Mouse (Mus musculus) megakaryocyte, embryonic 14.5 days (primary cell): ENCODE measurements around the gene Nthl1. TPM values are rescaled to one million over a fixed set of nuclear protein-coding genes. Genes with fewer than 3 reads are reported as not detected.

Experiments used
- H3K27me3 ChIP-seq: replicated peaks from 2 replicates; pipeline ENCODE3; 2012; ENCODE audit warnings: inconsistent platforms
- H3K36me3 ChIP-seq: replicated peaks from 2 replicates; pipeline ENCODE3; 2012; ENCODE audit warnings: low read length, inconsistent platforms, mixed read lengths
- H3K4me1 ChIP-seq: 2 replicates; pipeline ENCODE4 v1.6.1; 2012; ENCODE audit warnings: inconsistent platforms
- H3K4me3 ChIP-seq: replicated peaks from 2 replicates; pipeline ENCODE3; 2012; ENCODE audit warnings: moderate library complexity, mild to moderate bottlenecking, inconsistent platforms
- H3K9me3 ChIP-seq: 2 replicates; pipeline ENCODE4 v1.6.1; 2012; ENCODE audit warnings: inconsistent platforms
- FLI1 ChIP-seq: IDR thresholded peaks from 2 replicates; pipeline ENCODE4 v1.6.1; 2012; ENCODE audit warnings: low read length, inconsistent platforms, mixed read lengths
- GATA1 ChIP-seq: IDR thresholded peaks from 3 replicates; pipeline ENCODE4 v1.6.1; 2012; ENCODE audit warnings: mixed read lengths, low read length, inconsistent platforms, borderline replicate concordance
- polyA plus RNA-seq: library from polyadenylated mRNA; stranded (reverse); fragments of >175 nt; gene quantifications from 2 replicates; pipeline ENCODE4 v1.2.3, GENCODE M21; 2012; ENCODE audit warnings: low replicate concordance; ENCODE audit not compliant: insufficient read depth

Gene Nthl1
- polyA plus RNA-seq, 1 experiment: 8.2 TPM

GRCm38 (mm10) chr17:24686514-24686913 is 54.0 kb downstream of the Nthl1 start:
- peaks cover 52% of the 10 kb centered on the region for H3K27me3 ChIP-seq
- peak overlapping the region; percentile 81 for H3K4me3 ChIP-seq
- H3K36me3 ChIP-seq: peaks cover 10% of the 10 kb centered on the region

GRCm38 (mm10) chr17:24687146-24687595 is 54.7 kb downstream of the Nthl1 start:
- peaks cover 52% of the 10 kb centered on the region for H3K27me3 ChIP-seq
- peaks cover 41% of the 10 kb centered on the region for H3K4me1 ChIP-seq
- H3K36me3 ChIP-seq: peaks cover 5% of the 10 kb centered on the region
- H3K4me3 ChIP-seq: peak overlapping the region; percentile 90
- no peaks in the 10 kb centered on the region for H3K9me3 ChIP-seq
- no peak for TF ChIP-seq GATA1
- TF ChIP-seq FLI1: no peak

More at GRCm38 (mm10) chr17:24686514-24686913, 54.0 kb downstream of the Nthl1 start:
- Histone ChIP-seq H3K4me1 (peaks cover 38% of the 10 kb centered on the region), H3K9me3 (no peaks in the 10 kb centered on the region)
- TF ChIP-seq FLI1: no peak
- TF ChIP-seq GATA1: no peak

GRCm38 (mm10) chr17:24687599-24687998 is 55.1 kb downstream of the Nthl1 start:
- Histone ChIP-seq H3K36me3 (peaks cover 6% of the 10 kb centered on the region), H3K4me1 (peaks cover 46% of the 10 kb centered on the region), H3K4me3 (peak overlapping the region; percentile 90), H3K9me3 (no peaks in the 10 kb centered on the region), H3K27me3 (peaks cover 52% of the 10 kb centered on the region)
- TF ChIP-seq FLI1 (no peak), GATA1 (no peak)

Other genes starting within 250 kb of the Nthl1 start
- gene Rnps1, start 218.1 kb upstream of the Nthl1 start, polyA plus RNA-seq: 183 and 234 TPM in 2 replicates
- 11.7 and 67.7 TPM in 2 replicates for gene Eci1, start 206.0 kb upstream of the Nthl1 start, polyA plus RNA-seq
- gene Dnase1l2, start 189.6 kb upstream of the Nthl1 start, polyA plus RNA-seq: not detected in 2 replicates
- 9.7 and 18.7 TPM in 2 replicates for gene E4f1, start 162.4 kb upstream of the Nthl1 start, polyA plus RNA-seq
- gene Pgp, start 162.3 kb upstream of the Nthl1 start, polyA plus RNA-seq: 48.8 and 102 TPM in 2 replicates
- gene Bricd5, start 158.8 kb upstream of the Nthl1 start, polyA plus RNA-seq: not detected in 2 replicates
- gene Mlst8, start 153.6 kb upstream of the Nthl1 start, polyA plus RNA-seq: 2.3 and 3.7 TPM in 2 replicates
- gene Caskin1, start 144.1 kb upstream of the Nthl1 start, polyA plus RNA-seq: not detected in 2 replicates
- gene Traf7, start 104.7 kb upstream of the Nthl1 start, polyA plus RNA-seq: 122 and 123 TPM in 2 replicates
- gene Rab26, start 98.5 kb upstream of the Nthl1 start, polyA plus RNA-seq: not detected in 2 replicates
- gene Pkd1, start 82.8 kb upstream of the Nthl1 start, polyA plus RNA-seq: 3.5 and 5.6 TPM in 2 replicates
- 26.7 and 30.6 TPM in 2 replicates for gene Tsc2, start 50 bp upstream of the Nthl1 start, polyA plus RNA-seq
- gene Slc9a3r2, start 17.6 kb downstream of the Nthl1 start, polyA plus RNA-seq: 0.85 TPM in 1 of 2 replicates, not detected in the other
- gene Npw, start 25.8 kb downstream of the Nthl1 start, polyA plus RNA-seq: 1.1 TPM in 1 of 2 replicates, not detected in the other
- 45.3 and 55.8 TPM in 2 replicates for gene Zfp598, start 37.0 kb downstream of the Nthl1 start, polyA plus RNA-seq
- gene Syngr3, start 57.3 kb downstream of the Nthl1 start, polyA plus RNA-seq: 0.04 TPM in 1 of 2 replicates, not detected in the other
- gene Gfer, start 63.5 kb downstream of the Nthl1 start, polyA plus RNA-seq: 47.3 and 53.9 TPM in 2 replicates
- 1.5 and 2.1 TPM in 2 replicates for gene Noxo1, start 63.6 kb downstream of the Nthl1 start, polyA plus RNA-seq
- 16.6 and 17.1 TPM in 2 replicates for gene Tbl3, start 75.0 kb downstream of the Nthl1 start, polyA plus RNA-seq
- 0.74 TPM in 1 of 2 replicates, not detected in the other for gene Rnf151, start 85.4 kb downstream of the Nthl1 start, polyA plus RNA-seq
- gene Rps2, start 85.4 kb downstream of the Nthl1 start, polyA plus RNA-seq: 653 and 1,069 TPM in 2 replicates
- 519 and 729 TPM in 2 replicates for gene Ndufb10, start 91.8 kb downstream of the Nthl1 start, polyA plus RNA-seq
- gene Rpl3l, start 95.1 kb downstream of the Nthl1 start, polyA plus RNA-seq: 0.35 TPM in 1 of 2 replicates, not detected in the other
- gene Msrb1, start 104.0 kb downstream of the Nthl1 start, polyA plus RNA-seq: 19.0 and 40.5 TPM in 2 replicates
- gene Hs3st6, start 120.3 kb downstream of the Nthl1 start, polyA plus RNA-seq: not detected in 2 replicates
- not detected in 2 replicates for gene Meiob, start 171.6 kb downstream of the Nthl1 start, polyA plus RNA-seq
- 7.5 and 29.1 TPM in 2 replicates for gene Hagh, start 207.5 kb downstream of the Nthl1 start, polyA plus RNA-seq
- gene Fahd1, start 217.7 kb downstream of the Nthl1 start, polyA plus RNA-seq: 2.0 and 2.8 TPM in 2 replicates
- 0.25 TPM in 1 of 2 replicates, not detected in the other for gene Igfals, start 233.3 kb downstream of the Nthl1 start, polyA plus RNA-seq